Mouse (Mus musculus): ENCODE measurements around the gene Myh6. TPM values are rescaled to one million over a fixed set of nuclear protein-coding genes. Genes with fewer than 3 reads are reported as not detected.
"Not testable (repeated sequence)": the region's sequence is repeated elsewhere in the genome, so short reads cannot be mapped to it uniquely, and the experiment has no call there.

Myh6 gene
- total RNA-seq, 2 experiments from 2014 or later = 3.1 to 4.9 TPM

DNA sequence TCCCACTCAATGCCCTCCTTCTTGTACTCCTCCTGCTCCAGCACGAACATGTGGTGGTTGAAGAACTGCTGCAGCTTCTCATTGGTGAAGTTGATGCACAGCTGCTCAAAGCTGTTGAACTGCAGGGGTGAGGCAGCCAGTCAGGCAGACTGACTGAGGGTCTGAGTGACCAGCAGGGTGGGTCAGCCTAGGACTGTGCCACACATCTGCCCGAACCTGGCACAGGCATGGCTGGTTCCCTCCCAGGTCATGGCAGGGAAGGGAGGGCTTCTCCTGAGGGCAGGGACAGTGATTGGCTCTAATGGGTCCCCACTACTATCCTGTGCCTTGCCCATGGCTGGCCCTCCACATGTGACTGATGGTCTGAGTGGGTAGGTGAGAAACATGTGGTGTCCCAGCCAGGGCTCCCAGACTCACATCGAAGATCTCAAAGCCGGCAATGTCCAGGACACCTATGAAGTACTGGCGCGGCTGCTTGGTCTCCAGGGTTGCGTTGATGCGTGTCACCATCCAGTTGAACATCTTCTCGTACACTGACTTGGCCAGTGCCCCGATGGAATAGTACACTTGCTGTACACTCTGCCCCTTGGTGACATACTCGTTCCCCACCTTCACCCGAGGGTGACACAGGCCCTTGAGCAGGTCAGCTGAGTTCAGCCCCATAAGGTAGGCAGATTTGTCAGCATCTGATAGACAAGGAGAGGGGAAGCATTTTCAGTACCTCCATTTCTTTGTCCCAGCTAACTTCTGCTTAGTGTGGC lies 6.7 kb downstream of the Myh6 start:
- DNase-seq (ENCODE audit: low spot score in 2 of 2) = not testable (repeated sequence)

DNA sequence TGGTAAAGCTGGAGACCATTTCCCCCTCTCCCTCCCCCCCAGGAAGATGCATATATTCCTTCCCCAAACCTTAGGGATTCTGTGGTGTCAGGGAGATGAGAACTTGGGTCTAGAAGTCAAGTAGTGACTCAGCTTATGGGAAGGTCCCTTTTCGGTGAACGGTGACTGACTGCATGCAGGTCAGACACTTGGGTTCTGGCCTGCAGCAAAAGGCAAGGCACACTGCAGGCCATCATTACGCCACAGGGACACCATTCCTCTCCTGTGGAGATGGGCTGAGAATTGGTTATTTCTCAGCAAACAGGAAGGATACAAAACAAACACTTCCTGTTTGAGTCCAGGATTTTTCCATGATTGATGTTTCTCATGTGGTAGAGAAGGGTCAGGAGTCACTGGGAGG lies 7.5 kb downstream of the Myh6 start:
- no peak for DNase-seq (ENCODE audit: low spot score in 2 of 2)

DNA sequence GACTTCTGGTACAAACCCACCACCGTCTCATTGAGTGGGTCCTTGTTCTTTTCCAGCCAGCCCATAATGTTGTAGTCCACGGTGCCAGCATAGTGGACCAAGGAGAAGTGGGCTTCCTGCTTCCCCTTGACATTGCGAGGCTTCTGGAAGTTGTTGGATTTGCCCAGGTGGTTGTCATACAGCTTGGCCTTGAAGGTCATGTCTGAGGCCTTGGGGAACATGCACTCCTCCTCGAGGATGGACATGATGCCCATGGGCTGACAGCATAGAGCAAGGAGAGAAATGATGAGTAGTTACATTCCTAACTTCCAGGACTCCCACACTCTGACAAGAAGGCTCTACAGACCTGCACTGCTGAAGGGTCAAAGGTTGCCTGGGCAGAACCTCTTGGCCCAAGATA lies 8.2 kb downstream of the Myh6 start:
- no peak for DNase-seq (ENCODE audit: low spot score in 2 of 2)

DNA sequence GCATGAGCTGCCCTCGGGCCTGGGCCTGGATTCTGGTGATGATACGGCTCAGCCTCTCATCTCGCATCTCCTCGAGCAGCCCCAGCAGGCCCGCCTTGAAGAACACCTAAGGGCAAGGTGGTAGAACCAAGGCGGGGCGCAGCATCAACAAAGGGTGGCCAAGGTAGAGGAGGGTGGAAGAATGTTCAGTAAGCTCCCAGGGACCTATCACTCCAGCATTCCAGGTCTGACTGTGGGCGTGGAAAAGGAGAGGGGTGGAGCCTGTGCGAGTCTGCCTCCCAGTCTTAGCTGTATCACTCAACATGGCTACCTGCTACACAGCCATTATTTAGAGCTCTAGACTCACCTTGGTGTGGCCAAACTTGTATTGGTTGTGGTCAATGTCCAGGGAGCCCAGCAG lies 10.2 kb downstream of the Myh6 start:
- no peak for DNase-seq (ENCODE audit: low spot score in 2 of 2)

DNA sequence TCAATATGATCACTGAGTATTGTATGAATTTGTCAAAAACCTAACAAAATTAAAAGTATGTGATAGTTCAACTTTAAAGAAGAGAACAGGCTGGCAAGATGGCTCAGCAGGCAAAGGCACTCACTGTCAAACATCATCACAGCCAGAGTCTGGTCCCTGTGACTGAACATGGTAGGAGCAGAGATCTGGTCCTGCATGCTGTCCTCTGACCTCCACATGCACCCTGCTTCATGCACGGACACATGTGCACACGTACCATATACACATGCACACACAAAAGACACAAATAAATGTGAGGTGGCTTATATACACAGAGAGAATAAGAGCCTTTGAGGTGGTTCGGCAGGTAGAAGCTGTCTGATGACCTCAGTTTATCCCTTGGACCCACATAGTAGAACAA lies 11.2 kb downstream of the Myh6 start:
- no peak for DNase-seq (ENCODE audit: low spot score in 2 of 2)

DNA sequence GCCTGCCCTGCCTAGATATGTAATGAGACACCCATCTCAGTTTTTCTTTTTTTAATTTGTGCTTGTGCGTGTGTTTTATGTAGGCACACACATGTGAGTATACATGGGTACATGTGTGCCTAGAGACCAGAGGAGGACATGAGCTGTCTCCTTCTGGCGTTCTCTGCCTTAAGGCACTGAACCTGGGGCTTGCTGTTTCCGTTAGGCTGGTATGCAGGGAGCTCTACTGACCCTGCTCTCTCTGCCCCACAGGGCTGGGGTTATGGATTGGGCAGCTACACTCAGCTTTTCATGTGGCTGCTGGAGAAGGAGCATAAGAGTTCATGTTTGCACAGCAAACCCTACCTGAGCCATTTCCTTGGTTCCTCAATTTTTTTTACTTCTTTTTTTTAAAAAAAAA lies 12.3 kb downstream of the Myh6 start:
- no peak for DNase-seq (ENCODE audit: low spot score in 2 of 2)

DNA sequence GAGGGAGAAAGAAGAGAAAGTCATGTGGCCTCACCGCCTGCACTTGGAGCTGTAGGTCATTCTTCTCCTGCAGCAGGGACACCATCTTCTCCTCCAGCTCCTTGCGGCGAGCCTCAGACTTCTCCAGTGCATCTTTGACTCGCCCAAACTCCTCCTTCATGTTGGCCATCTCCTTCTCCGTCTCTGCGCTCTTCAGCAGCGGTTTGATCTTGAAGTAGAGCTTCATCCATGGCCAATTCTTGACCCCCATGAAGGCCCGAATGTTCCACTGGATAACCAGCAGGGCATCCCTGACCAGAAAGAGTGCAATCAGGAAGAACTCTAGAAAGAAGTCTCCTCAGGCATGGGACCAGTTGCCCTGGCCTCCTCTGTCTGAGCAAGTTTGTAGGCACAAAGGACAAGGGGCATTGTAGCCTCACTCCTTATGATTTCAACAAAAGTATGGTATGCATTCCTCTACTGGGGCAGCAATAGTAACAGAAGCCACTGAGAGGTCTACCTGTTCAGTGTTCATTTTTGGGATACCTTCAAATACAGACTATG lies 13.0 kb downstream of the Myh6 start:
- no peak for DNase-seq (ENCODE audit: low spot score in 2 of 2)

DNA sequence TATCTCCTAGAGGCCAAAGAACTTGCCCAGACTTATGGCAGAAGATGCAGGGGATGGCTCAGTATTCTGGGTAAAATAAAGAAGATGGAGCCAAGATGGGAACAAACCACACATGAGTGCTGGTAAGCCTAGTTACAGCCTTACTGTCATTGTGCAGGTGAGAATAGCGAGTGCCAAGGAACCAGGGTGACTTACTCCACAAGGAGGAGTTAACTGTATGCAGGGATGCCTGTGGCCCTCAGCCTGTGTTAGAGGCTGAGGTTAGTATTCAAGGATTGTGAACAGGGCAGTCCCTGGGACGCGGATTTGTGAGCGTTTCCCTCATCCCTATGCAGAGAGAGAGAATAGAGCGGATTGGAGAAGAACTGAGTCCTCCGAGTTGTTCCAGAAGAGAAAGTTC lies 15.1 kb downstream of the Myh6 start:
- DNase-seq (ENCODE audit: low spot score in 2 of 2) = no peak

DNA sequence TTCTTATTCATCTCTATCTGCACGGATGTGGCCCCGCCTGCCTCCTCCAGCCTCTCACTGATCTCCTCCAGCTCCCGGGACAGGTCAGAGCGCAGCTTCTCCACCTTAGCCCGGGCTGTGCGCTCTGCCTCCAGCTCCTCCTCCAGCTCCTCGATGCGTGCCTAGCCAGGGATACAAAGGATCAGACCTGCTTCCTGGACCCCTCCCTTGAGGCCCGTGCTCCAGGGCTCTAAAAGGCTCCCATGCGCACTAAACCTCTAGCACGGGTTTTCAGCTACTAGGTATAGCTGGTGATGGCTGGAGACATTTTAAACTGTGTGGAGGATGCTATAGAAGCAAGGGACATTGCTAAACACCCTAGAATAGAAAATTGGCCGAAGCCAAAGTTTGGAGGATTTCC lies 16.2 kb downstream of the Myh6 start:
- no peak for DNase-seq (ENCODE audit: low spot score in 2 of 2)

DNA sequence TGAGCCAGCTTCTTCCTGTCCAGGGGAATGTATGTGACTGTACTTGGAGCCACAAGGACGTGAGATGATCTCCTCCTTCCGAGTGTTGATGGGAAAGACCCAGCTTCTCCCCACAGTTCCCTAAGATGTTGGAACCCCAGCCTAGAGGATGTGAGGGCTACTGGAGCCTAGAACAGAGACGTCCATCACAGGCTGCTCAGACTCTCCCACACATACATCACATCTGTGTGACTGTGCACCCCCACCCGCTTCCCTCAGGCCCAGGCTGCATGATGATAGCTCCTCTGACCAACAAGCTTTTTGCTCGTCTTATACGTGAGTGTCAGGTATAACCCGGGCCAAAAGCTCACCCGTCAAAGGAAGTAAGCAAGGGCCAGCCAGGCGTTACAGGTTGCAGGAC lies 17.9 kb downstream of the Myh6 start:
- DNase-seq (ENCODE audit: low spot score in 2 of 2) = no peak

DNA sequence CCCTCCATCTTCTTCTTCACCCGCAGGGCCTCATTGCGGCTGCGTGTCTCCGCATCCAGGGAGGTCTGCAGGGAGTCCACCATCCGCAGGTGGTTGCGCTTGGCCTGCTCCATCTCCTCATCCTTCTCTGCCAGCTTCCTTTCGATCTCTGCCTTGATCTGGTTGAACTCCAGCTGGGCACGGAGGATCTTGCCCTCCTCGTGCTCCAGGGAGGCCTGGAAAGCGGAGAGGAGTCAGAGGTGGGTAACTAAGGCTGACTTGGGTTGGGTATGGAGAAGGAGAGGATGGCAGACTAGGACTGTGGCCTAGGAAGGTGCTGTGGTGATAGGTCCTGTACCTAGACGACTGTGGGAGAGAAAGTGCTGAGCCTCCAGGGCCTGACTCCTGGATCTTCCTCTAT lies 19.7 kb downstream of the Myh6 start:
- not testable (repeated sequence) for DNase-seq (ENCODE audit: low spot score in 2 of 2)

DNA sequence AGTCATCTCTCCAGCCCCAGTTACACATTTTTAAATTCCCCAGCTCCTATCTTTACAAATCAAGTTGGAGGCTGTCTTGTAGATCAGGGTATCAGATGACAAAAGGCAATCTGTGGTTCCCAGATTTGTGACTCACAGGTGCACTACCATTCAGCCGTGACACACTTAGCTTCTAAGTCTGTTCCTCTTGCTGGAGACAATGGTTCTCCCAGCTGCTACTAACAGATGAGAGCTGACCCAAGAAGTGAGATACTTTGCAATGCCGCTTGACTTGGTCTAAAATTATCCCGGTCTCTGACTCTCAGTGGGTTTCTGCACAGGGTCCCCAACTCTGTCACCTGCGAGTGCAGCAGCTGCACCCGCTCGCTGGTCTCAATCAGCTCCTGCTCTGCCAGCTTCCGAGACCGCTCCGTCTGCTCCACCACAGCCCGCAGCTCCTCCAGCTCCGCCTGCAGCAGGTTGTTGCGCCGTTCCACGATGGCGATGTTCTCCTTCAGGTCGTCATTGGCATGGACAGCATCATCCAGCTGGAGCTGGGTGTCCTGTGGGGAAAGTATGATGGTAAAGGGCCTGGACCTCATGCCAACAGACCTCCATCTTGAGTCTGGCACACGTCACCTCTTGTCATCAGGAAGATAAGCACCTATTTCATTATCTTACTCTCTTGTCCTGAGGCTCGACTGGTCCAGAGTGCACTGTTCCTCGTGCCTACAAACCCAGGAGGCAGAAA lies 20.6 kb downstream of the Myh6 start:
- DNase-seq (ENCODE audit: low spot score in 2 of 2) = no peak

DNA sequence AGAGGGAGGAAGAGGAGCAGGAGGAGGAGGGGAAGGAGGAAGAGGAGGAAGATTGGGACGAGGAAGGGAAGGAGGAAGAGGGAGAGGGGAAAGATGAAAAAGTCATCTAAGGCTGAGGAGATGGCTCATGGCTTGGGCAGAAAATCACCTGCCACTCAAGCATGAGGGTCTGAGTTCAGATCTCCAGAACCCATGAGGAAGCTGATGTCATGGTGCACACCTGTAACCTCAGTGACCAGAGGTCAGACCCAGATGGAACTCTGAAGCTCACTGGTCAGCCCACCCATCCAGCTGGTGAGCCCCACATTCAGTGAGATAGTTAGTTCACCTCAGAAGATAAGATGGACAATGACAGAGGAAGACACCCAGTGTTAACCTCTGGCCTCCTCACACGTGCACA lies 21.8 kb downstream of the Myh6 start:
- DNase-seq (ENCODE audit: low spot score in 2 of 2) = no peak

DNA sequence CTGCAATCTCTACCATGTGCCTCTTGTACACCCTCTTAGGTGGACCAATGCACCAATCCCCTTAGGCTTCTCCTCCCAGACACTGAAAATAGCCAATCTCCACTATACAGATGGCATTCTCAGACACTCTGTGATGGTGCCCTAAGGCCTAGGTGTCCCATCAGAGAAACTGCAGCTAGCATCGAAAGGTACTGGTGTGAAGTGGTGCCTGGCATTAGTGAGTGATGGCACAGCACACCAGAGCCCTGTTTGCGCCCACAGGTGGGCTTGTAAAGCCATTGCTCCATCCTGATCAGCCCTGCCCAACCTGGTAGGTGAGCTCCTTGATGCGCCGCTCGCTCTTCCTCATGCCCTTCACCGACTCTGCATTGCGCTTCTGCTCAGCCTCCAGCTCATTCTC lies 22.8 kb downstream of the Myh6 start:
- DNase-seq (ENCODE audit: low spot score in 2 of 2) = no peak

DNA sequence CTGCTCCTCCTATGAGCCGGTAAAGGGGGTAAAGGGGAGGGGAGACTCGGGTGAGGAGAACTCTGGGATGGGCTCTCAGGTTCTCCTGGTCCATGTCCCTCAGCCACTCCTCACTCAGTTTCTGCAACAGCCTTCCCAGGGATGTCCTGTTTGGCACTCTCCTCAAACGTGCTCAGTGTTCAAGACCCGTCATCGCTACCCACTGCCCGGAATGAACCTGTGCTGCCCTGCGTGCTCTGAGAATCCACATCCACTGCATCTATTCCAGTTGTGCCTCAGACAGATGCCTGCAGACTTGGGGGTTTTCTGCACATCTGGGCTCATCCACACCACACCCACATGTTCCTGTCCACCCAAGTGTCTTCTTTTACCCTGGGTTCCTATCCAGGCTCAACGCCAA lies 24.2 kb downstream of the Myh6 start:
- DNase-seq (ENCODE audit: low spot score in 2 of 2) = no peak

DNA sequence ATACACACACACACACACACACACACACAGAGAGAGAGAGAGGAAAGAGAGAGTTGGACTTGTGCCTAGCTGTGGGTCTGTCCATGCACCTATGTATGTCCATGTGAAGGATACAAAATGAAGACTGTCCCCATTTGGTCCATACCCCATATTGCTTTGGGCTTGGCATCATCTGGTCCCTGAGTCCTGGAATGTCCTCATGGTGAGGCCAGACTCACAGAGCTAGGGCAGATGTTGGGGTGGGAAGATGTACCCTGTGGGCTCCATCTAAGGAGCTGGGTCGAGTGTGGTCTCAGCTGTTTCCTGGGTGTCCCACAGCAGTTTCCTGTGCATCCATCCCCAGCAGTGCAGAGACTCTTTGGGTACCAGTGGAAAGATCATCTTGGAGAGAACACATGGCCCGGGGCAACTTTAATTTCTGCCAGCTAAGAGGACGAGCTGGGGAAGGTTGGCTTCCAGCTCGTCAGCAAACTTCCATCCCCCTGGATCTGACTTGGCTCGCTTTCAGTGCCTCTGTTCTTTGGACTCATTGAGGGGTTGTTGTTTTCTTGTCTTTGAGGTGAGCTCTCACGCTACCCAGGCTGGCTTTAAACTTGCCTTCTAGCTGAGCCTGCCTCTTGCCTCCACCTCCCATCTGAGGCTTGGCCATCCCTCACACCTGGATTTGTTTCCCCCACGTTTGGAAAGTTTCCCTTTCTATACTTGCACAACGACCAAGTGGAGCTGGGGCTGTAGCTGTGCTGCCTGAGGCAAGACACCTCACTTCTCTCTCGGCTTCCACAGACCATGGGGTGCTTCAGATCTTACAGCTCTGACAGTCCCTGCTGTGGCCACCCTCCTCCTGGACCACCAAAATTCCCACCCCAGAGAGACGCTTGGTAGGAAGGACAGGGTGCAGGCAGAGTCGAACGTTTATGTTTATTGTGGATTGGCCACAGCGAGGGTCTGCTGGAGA lies 25.4 kb downstream of the Myh6 start:
- no peak for DNase-seq (ENCODE audit: low spot score in 2 of 2)

DNA sequence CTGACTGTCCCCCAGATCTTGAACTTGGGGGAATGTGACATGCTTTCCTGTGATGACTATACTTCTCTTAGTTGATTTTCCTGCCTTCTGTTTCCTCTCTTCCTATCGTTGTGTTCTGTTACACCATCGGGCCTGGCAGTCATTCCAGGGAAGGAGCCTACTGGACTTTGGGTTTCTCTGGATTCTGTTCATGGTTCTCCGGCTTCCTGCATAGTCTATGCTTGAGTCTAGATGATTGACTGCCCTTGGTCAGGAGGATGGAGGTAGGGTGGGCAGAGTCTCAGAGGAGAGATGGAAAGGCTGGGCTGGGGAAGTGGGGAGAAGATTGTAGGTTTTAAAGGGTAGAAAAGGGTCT lies 26.6 kb downstream of the Myh6 start:
- DNase-seq (ENCODE audit: low spot score in 2 of 2) = no peak

DNA sequence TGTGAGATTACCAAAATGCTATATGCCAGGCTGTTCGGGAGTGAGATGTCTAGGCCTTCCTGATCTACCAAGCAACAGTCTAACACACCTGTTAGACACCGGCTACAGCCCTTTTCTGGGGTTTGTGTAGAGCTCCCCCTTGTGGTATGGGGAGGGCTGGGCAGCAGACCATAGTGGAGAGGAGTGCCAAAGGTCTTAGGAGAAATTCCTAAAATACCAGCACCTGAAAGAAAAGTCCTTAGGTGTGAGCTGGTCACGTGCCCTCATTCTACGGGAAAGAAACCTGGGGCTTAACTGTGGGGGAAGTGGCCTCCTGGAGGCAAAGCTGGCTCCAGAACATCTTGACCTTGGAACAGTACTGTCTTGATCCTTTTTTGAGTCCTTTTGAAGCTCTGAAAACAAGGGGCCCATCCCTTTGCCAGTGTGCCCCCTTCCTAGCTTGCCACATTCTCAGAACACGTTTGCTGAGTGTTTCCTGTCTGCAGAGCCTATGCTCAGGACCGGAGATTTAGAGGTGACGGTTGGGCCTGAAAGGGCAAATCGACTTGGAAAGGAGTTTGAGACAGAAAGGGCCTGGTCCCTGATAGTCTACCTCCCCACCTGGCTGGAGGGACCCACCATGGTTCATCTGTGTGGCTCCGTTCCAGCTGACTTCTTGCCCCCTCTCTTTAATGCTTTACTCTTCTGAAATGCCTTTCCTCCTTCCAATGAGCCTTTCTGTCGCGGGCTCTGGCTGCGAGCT lies 27.1 kb downstream of the Myh6 start:
- peak; percentile 57 to 66 for DNase-seq (ENCODE audit: low spot score in 2 of 2)

DNA sequence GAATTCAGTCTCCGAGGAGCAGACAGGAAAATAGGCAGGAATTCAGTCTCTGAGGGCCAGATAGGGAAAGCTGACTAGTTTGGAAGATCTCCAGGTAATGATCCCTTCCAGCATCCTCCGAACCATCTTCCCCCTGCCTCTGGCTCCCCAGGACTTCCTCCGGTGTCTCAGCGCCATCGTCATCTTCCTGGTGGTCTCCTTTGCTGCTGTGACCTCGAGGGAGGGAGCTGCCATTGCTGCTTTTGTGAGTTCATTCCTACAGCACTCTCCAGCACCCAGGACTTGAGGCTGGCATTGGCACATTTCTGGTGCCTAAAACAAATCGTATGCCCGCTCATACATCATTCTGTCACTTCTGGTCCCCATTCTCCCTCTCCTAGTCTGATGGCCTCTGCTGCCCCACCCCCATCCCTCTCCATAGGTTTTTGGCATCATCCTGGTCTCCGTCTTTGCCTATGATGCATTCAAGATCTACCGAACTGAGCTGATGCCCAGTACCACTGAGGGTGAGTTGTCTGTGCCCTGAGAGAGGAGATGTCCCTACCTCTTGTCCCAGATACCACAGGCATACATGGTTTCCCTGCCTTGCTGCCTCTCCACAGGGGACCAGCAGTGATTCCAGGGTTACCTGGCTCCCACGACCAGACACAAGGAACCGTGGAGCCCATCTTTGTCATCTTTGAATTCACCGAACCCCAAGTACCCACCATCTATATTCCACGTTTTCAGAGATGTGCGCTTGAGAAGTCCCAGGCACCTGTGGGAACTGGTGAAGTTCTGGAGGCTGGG lies 28.1 kb downstream of the Myh6 start:
- DNase-seq (ENCODE audit: low spot score in 2 of 2) = no peak

Data from layer of hippocampus, postnatal 10 days (tissue).